Mouse (Mus musculus) cerebellum, adult 18-20 months (tissue): ENCODE data around the gene Ebf1.

Source experiments
- DNase-seq, 2 experiments: peaks; one replicate each; pipeline ENCODE4 v3.0.0; 2021

The Ebf1 gene

DNA sequence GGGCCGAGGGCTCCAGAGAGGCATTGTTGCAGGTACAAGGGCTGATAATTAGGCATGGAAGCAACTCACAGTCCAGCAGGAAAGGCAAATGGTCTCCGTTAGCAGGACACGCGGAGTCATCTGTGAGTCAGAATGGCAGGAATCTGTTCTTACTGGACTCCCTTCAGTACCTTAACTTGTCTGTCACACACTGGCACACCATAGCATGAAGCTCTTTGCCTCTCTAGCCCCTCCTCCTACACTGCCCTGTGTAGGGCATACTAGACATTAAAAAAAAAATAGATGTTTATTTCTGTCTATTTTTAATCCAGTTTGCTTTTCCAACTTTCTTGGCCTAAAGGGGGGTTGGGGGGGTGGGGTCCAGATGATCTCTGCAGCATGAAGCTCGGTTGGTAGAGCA is 168.4 kb downstream of the Ebf1 start:
- no peak for DNase-seq

DNA sequence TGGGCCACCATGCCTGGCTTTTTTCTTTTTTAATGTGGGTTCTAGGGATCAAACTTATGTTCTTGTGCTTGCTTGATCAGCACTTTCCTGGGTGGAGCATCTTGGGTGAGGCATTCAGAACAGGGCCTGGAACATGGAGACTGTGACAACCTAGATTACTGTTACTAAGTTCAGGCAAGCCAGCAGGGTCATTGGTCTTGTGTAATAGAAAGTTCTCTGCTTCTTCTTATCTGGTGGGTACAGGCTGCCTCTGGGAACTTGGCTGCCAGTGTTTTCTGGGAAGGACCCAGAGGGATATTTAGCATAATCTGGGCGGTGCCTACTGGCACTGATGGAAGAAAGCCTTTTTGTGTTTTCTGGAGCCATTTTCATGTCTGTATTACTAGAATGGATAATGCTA is 170.9 kb downstream of the Ebf1 start:
- no peak for DNase-seq

DNA sequence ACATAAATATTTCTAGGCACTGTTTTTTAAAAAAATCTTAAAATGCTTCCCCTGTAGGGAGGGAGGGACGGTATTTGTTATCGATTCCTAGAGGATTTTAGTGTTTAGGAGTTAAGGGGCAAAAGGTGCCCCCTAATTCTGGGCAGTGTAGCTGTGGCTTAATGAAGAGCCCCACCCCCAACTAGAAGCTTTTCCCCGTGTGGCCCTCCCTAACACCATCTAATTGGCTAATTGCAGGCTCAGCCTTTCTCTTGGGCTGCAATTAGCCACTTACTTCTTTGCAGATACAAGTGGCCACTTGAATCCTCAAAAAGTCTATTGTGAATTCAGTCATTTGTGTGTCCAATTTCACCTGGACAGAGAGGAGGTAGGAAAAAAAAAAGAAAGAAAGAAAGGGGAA is 175.7 kb downstream of the Ebf1 start:
- DNase-seq, result no peak

DNA sequence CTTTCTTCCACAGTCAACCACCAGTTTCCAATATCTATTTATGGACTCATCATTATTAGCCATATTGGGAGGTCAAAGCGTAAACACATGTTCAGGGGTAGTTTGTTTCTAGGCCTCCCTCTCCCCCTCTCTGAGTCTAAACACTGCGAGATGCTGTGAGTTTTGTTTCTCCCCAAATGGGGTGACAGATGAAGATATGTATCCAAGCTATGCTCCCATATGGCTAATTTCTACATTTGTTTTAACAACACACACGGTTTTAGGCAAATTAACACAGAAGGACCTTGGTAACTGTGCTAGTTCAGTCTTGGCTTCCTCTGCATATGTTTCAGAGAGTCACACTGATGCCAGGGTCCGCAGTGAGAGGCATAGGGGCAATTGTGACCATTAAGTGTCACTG is 177.8 kb downstream of the Ebf1 start:
- no peak for DNase-seq

DNA sequence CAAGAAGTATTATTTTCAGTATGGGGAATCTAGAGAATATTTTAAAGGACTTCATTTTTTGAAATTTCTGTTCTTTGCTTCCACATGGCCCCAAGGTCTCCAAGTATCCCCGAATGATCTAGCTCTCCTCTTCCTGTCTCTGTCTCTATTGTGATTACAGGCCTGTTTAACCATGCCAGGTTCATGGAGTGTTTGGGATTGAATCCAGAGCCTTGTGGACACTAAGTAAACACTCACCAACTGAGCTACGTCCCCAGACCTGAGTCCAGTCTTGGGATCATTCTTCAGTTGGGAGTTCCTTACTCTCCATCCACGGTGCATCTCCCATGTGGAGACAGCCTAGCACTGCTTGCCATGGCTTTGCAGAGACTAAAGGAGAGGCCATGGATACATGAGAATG is 178.7 kb downstream of the Ebf1 start:
- peak; percentile 24 to 54 for DNase-seq

DNA sequence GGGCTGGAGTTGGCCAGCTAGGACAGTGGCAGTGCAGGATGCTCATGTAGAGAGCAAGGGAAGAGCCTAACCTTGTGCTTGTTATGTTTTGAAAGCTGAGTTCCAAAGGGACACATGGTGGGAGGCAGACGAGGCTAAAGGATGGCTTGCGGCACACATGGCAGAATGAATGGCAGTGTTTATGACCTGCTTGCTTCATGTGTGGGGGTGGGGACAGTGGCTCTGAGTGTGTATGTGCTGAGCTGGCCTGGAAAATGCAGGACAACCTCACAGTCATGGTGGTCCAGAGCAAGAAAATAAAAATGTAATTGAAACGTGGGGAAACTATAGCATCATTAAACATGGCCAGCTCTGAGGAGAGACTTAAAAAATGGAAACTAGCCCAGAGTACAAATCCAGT is 181.2 kb downstream of the Ebf1 start:
- no peak for DNase-seq

DNA sequence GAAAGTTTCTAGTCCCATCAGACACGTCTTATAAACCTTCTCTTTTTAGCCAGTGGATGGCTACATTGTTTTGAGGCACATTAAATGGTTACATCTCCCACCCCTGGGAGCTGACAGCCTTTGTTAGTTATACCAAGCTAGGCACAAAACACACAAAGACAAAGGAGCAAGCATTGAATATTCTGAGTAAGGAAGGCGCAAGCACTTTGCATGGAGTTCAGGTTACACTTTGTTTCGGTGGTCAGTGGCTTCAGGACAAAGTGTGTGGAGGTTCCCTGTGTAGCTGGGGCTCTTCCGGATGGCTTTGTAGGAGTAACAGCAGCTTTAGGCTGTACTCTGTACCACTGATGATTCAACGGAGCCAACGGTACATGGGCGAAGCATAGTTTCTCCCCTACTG is 186.9 kb downstream of the Ebf1 start:
- no peak for DNase-seq

DNA sequence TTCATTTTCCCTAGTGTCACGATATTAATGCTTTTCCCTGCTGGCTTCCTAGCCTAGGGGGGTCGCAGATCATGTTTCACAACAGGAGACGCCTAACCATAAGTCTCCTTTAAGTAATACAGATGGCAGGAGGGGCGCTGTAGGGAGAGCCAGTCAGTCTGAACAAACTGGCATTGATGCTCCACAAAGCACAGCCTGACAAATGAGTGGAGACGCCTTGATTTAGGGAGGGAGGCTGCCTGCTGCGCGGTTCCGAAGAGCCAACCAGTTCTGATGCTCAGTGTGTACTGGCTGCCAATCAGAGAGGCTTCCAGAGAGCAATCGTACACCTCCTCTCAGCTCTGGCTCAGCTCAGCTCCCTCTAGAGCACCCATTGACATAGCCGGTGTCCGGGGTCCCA is 189.5 kb downstream of the Ebf1 start:
- peak; percentile 64 to 84 for DNase-seq

DNA sequence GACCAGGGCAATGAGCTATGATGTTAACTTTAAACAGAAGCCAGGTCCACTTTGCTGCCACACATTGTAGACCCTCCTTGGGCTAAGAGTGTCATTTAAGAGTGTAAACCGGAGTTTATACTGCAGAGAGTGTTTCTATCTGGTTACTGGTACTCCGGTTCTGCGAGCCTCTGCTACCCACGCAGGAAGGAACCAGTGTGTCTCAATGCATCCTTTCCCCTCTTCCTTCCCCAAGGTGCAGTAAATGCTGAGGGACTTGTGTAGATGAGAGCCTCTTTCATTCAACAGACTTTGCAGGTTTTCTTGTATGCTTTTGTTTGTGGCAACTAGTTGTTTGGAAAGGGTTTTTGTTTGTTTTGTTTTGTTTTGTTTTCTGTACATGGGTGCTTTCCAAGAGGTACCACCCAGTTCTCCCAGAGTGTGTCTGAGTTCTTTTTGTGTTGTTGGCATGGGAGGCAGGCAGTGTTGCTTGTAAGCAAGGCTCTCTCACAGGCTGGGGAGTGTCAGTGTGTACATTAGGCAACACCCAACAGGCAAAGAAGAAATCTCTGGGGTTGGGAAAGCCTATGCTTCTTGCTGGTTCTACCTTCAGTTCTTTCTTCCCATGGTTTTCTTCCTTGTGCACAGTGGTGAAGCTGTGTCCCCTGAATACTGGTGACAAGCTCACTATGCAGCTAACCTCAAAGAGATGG is 191.9 kb downstream of the Ebf1 start:
- DNase-seq, result no peak

DNA sequence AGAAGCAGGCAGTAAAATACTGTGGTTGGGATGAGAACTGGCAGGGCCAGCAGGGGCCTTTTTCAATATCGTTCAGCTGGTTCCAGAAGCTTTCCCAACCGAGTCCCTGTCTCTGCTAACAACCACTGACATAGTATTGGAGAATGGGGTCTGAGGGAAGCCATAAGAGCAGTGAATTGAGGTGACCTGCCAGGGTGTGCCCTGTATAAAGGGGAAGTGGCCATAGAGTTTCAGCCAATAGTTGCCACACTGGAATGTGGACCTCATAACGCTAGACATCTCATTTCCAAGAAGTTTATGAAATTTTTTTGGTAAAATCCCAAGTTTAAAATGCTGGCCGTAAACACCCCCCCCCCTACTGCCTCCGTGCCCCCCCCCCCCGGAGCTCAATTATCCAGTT is 193.9 kb downstream of the Ebf1 start:
- DNase-seq, result no peak

DNA sequence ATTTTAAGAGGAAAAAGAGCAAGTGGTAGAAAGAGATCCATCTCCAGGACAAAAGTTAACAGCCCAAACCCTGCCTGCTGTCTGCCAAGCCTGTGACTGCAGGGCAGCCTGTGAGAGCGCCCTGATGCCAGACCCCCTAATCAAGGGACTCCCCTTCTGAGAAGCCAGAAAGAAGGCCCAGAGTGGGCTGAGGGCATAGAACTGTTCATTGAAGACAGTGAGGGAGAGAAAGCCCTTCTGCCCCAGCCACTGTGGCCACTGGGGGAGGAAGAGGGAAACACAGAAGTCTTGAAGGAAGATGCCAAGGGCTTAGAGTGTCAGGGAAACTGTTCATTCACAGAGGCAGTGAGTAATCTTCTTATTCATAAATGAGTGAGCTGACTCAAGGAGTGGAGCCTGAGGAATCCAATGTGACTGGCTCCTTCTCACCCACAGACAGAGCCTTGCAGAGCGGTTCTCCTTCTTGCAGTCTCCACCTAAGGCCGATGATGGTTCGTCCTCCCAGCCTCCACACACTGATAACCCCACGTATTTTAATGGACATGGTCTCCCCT is 195.2 kb downstream of the Ebf1 start:
- DNase-seq, result no peak

DNA sequence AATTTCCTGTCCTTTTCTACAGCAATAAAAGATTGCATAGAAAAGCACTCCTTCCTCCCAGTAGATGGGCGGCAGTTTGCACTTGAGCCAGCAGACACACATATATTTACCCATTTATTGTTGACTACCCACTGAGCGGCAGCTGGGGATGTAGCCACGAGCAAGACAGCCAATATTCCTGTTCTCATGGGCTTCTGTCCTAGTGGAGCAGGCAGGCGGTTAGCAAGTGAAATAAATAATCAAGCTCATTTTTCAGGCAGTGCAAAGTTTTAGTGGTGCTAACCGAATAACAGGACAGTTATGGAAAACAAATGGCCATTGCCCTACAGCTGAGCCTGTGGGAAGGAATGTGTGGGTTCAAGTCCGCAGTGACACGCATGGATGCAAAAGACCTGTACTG is 196.4 kb downstream of the Ebf1 start:
- no peak for DNase-seq

DNA sequence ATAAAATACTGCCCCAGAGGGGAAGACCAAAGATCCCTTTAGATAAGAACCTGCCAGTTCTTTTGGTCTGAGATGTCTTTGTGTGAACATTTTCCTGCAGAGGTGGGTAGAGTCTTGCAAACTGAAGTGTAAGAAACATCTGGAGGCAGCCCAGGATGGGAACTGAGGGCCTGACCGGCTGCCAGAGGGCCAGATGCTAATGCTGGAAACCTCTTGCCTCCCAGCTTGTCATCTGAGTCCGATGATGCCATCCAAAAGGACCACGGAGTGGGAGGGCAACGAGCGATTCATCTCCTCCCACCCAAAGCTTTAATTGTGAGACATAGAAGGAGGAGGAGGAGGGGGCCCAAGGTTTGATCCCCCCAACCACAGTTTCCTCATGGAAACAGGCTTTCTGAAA is 197.7 kb downstream of the Ebf1 start:
- no peak for DNase-seq

DNA sequence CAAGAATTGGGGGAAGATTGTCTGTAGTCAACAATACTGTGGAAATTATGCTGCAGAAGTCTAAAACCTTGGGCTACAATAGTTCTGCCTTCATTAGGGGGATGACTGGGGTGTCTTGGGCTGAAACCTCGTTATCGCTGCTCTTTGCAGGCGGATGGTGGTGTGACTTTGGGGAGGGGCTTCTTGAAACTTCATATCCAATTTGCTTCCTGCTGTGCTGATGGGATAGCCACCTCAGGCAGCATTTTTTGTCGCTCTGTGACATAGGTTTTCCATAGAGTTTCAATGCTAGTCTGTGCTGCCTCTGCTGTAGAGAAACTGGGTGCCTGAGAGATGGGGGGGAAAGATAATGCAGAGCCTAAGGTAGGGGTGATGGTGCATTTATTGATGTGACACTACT is 198.9 kb downstream of the Ebf1 start:
- no peak for DNase-seq

DNA sequence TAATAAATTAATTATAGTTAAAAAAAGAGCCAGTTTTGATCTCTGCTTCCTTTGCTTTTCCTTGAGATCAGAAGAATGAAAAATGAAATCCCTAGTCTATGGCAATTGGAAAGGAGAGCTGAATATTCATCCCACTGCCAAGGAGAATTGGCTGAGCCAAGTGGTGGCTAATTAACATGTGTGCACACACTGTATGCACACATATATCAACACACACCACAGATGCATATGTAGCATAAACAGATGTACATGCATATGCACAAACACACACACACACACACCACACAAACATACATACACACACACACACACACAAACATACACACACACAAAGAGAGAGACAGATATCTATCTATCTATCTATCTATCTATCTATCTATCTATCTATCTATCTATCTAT is 205.2 kb downstream of the Ebf1 start:
- no peak for DNase-seq

DNA sequence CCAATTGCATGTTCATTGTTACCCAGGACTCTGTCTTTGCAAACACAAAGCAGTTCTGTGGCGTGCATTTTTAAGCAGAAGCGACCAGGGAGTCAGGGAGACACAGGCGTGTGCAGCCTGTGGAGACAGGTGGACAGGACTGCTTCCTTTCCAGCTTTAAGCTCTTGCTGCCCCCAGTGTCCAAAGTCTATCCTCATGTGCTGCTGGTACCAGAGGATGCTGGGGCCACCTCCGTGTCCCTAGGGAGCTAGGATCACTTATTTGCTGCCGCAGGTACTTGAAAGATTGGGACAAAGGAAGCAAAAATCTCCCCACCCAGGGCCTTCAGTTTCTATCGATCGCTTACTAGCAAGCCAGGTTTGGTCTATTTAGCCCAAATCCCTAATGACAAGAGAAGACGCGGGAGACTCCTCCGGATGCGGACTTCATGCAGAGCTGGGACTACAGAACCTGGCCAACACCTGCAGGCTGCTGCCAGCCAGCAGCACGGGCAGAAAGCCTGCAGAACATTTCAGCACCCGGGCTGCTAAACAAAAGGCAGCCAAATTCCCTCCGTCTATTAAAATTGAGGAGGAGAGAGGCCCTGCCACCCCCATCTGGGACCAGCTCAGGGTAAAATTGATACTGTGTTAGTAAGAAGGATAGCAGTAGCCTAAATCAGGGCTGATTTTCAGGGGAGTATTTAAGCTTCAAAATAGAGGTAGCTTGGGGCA is 215.3 kb downstream of the Ebf1 start:
- peak; percentile 24 to 53 for DNase-seq

DNA sequence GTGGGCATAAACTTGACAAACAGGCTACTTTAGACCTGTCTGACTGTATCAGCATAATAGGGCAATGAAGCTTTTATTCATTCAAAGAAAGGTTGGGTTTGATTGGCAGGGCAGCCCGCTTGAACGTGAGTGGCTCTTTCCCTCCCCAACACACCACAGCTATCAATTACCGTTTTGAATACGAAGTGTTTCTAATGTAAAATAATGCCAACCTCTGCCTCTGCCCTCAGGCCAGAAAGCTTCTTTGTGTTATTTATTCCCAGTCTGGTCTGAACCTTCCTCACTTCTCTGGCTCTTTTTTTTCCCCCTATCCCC is 215.8 kb downstream of the Ebf1 start:
- DNase-seq, result no peak

DNA sequence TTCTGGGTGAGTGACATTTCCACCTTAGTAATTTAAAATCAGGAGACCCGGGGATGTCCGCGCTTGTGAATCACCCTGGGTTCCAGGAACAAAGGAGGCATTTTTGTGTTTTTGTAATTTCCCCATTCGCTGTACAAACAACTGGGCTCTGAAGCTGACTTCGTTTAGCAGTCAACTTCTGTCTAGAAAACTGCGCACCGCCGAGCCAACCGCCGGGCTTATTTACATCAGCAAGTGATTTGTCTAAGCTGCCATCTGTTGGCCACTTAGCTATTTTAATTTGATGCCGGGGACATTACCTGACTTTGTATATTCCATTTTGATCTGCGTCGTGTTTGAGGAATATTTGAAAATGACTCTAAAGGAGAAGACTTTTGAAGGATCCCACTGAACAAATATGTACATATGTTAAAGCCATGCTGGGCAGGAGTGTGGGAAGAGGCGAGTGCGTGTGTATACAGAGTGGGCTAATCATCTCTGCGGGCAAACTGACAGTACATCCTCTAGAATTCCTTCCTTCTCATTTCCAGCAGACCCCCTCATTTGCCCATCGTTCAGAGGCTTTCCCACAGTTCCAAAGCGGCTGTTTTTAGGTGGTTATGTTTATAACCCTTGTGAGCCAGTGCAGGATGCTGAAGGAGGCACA is 216.4 kb downstream of the Ebf1 start:
- peak; percentile 15 to 27 for DNase-seq

DNA sequence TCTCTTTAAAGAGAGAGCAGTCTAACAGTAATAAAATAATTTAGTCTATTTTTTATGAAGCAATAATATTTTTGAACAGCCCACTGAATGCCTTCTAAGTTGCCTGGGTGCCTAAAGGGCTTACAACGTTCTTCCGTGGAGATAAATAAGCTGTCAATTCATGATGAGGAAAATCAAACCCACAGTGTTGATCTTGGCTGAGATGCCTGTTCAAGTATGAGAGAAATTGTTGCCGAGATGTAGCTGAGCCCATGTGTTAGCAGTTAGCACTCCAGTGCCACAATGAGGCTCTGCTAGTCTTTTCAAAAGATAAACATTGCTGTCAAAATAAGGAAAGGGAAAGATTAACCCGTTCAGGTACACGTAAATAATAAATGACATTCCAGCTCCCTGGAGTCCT is 218.0 kb downstream of the Ebf1 start:
- DNase-seq, result no peak

DNA sequence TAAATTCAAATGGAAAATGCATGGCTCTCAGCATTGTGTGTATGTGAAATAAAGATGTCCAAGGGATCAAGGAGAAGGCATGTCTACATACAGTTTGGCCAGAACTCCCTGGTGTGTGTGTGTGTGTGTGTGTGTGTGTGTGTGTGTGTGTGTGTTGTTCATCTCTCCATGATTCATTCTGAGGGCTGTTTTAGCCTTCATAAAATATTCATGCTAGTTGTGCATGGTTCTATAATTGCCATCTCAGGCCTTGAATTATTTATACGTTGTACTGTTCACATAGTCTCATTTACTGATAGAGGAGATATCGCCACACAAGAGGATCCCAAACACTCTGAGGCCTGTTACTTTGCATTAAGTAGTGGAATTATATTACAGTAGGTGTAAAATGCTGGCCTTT is 220.5 kb downstream of the Ebf1 start:
- no peak for DNase-seq

DNA sequence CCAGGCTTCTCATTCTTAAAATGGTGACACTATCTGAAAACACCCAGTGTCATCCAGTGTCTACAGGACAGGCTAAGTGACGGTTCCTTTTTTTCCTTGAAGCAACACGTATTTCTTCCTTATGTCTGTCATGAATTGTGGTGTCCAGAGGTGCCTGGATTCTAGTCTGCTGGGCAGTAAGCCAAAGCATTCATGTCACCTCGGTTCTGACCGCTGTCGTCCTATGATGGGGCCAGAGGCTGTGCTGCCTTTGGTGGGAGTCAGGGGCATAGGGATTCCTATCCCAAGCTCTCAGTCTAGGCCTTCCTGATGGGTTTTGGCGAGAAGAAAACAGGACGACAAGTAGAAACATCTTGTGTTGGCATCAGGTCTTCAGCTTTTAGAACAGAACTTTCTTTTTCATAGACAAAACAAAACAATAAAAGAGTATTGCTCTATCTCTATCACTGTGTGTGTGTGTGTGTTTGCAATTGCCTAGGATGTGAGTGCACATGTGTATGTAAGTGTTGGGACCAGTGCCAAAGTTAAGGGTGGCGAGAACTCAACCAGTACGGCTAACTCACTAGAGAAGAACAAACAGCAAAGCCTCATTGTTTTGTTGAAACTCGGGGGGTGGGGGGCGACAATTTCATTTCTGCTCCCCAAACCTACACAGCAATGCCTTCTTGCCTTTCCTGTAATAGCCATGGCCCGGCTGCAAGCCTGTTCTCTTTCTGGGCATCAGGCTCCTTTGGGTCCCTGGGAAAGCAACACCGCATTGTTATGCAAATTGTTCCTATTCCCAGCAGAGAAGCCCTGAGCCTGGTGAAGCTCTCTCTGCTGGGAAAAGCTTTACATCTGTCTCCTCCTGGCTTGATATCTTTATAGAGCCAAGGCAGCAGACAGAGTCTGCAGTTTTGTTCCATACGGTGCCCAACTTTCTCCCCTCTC is 224.3 kb downstream of the Ebf1 start:
- no peak for DNase-seq

DNA sequence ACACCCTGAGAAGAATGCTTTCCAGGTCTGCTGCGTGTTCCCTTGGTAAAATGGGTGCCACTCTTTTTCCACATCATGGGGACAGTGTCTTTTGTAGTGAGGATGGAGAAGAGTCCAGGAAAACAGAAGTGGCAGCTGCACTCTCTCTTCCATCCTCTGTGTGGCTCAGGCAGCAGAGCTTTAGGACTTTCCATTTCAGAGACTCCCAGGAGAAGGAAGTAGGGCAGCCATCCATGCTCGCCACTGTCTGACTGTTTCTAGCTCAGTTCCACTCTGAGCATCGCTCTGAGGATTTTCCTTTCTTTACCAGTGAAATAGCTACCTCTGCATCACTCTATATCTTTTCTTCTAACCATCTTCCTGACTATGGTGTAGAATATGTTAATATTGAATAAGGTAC is 234.8 kb downstream of the Ebf1 start:
- DNase-seq, result no peak

DNA sequence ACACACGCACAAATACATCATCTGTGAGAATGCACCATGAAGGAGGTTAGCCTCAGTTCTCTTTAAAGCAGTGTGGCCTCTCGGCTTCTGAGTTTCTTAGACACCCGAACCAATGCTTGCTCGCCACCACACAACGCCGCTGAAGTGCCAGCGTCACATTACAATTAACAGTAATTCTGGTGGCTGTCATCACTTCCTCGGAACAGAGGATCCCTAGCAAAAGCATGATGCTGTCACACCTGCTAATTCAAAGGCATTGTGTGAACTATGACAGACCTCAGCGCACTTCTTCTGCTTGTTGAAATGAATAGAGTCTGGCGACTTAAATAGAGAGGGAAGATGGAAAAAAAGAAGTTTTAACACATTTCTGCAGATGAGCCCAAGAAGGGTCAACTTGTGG is 235.8 kb downstream of the Ebf1 start:
- no peak for DNase-seq
